Mouse (Mus musculus) lung, adult 2 months (tissue): ENCODE results near the gene Ccdc6.

Source experiments
- CTCF ChIP-seq: fragments of 200-500 bp; IDR thresholded peaks from 2 replicates; pipeline ENCODE4 v1.5.1; 2011; ENCODE audit warnings: mild to moderate bottlenecking, low read length, control low read depth; ENCODE audit not compliant: insufficient read depth
- POLR2A ChIP-seq: fragments of 200-500 bp; IDR thresholded peaks from 2 replicates; pipeline ENCODE4 v1.6.1; 2011; ENCODE audit warnings: low read depth, mild to moderate bottlenecking, control low read depth, low read length, borderline replicate concordance; ENCODE audit errors: extremely low read depth

DNA sequence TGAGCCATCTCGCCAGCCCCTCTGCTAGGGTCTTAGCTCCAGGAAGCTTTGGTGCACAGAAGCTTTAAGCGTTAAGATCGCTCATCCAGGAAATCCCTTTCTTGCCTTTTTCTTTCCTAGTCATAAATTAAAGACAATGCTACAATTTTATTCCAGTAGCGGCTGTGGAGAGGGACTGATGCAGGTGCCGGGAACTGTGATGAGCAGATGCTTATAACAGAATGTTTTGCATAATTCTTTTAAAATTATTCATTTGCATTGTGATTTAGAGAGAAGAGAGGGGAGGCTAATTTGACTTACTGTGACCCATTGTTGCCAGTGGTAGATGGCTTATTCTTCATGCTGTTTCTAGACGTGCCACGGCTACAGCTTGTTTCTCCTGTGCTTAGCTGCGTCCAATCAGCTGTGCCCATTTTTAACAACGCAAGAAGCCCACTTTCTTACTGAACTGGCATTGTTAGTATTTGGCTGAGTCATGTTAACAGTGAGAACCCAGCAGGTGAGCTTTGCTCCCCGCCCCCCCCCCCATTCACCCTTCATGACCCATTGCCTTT lies 47.2 kb downstream of the Ccdc6 start:
- no peak for TF ChIP-seq POLR2A
- no peak for TF ChIP-seq CTCF
